Mouse (Mus musculus): Measurements from ENCODE around the gene Rabggta. TPM values are rescaled to one million over a fixed set of nuclear protein-coding genes. Genes with fewer than 3 reads are reported as not detected.

Gene Rabggta
- 10 to 100 TPM; 21.0 to 23.4 TPM for total RNA-seq (2023)

GRCm38 (mm10) chr14:55721700-55722437 is at the start of gene Rabggta:
Gene Rabggta, minus strand, starts transcription at chr14:55722263.

GRCm38 (mm10) chr14:55765696-55766095 is 43.6 kb upstream of the Rabggta start, which contains the start of gene Ltb4r1:
Gene Ltb4r1, plus strand, starts transcription at chr14:55765962.

GRCm38 (mm10) chr14:55761163-55761562 is 39.1 kb upstream of the Rabggta start, which contains the start of gene Ltb4r2:
Gene Ltb4r2, plus strand, starts transcription at chr14:55761428.

GRCm38 (mm10) chr14:55758363-55758784 is 36.3 kb upstream of the Rabggta start, which contains the start of gene Cideb:
Gene Cideb, minus strand, starts transcription at chr14:55758458.

GRCm38 (mm10) chr14:55745180-55745860 is 23.3 kb upstream of the Rabggta start, which contains the start of the genes Dhrs1 and Nop9:
Gene Dhrs1, minus strand, starts transcription at chr14:55745690.
Gene Nop9, plus strand, starts transcription at chr14:55745693.

GRCm38 (mm10) chr14:55713729-55714122 is 8.3 kb downstream of the Rabggta start, which contains the start of gene Tgm1:
Gene Tgm1, minus strand, starts transcription at chr14:55713926.

GRCm38 (mm10) chr14:55681160-55682117 is 40.6 kb downstream of the Rabggta start, which contains the start of gene Tinf2:
Gene Tinf2, minus strand, starts transcription at chr14:55681820.

GRCm38 (mm10) chr14:55671833-55672740 is 50.0 kb downstream of the Rabggta start, which contains the start of the genes Gmpr2 and Nedd8:
Gene Gmpr2, plus strand, starts transcription at chr14:55671941.
Gene Nedd8, minus strand, starts transcription at chr14:55672124.

Other genes starting within 250 kb of the Rabggta start
- 10 to 100 TPM; 14.0 to 26.8 TPM for gene Dhrs4, start 243.5 kb downstream of the Rabggta start, total RNA-seq (2023)
- gene Carmil3, start 231.6 kb downstream of the Rabggta start, total RNA-seq (2023), result under 1 TPM; 0.11 to 0.35 TPM
- not detected for gene Cpne6, start 211.8 kb downstream of the Rabggta start, total RNA-seq (2023)
- not detected for gene Nrl, start 197.3 kb downstream of the Rabggta start, total RNA-seq (2023)
- 10 to 100 TPM; 28.8 to 36.8 TPM for gene Pck2, start 182.0 kb downstream of the Rabggta start, total RNA-seq (2023)
- 10 to 100 TPM; 48.3 to 50.3 TPM for gene Dcaf11, start 162.3 kb downstream of the Rabggta start, total RNA-seq (2023)
- 10 to 100 TPM in 1 of 2 experiments, 1 to 10 TPM in 1; 8.6 to 10.4 TPM for gene A730061H03Rik, start 161.9 kb downstream of the Rabggta start, total RNA-seq (2023)
- not detected for gene Fitm1, start 146.6 kb downstream of the Rabggta start, total RNA-seq (2023)
- 100 to 1,000 TPM; 144 to 155 TPM for gene Psme1, start 144.1 kb downstream of the Rabggta start, total RNA-seq (2023)
- 1 to 10 TPM; 4.9 to 6.6 TPM for gene Emc9, start 137.0 kb downstream of the Rabggta start, total RNA-seq (2023)
- 100 to 1,000 TPM; 191 to 193 TPM for gene Psme2, start 131.2 kb downstream of the Rabggta start, total RNA-seq (2023)
- gene Rnf31, start 130.6 kb downstream of the Rabggta start, total RNA-seq (2023), result 10 to 100 TPM; 51.6 to 55.7 TPM
- 10 to 100 TPM; 41.1 to 56.8 TPM for gene Irf9, start 118.7 kb downstream of the Rabggta start, total RNA-seq (2023)
- gene Rec8, start 104.2 kb downstream of the Rabggta start, total RNA-seq (2023), result 1 to 10 TPM; 1.2 to 3.1 TPM
- gene Ipo4, start 86.3 kb downstream of the Rabggta start, total RNA-seq (2023), result 10 to 100 TPM; 12.2 to 12.4 TPM
- 1 to 10 TPM in 1 of 2 experiments, under 1 TPM in 1; 0.31 to 1.2 TPM for gene Gm49378, start 84.4 kb downstream of the Rabggta start, total RNA-seq (2023)
- gene Tm9sf1, start 78.5 kb downstream of the Rabggta start, total RNA-seq (2023), result 10 to 100 TPM; 34.3 to 37.8 TPM
- 1 to 10 TPM; 2.0 to 3.4 TPM for gene Tssk4, start 72.1 kb downstream of the Rabggta start, total RNA-seq (2023)
- 10 to 100 TPM; 15.9 TPM for gene Mdp1, start 61.8 kb downstream of the Rabggta start, total RNA-seq (2023)
- 10 to 100 TPM; 14.6 to 15.9 TPM for gene Gmpr2, start 50.3 kb downstream of the Rabggta start, total RNA-seq (2023)
- gene Nedd8, start 50.1 kb downstream of the Rabggta start, total RNA-seq (2023), result 100 to 1,000 TPM; 178 to 185 TPM
- 10 to 100 TPM; 60.2 to 61.1 TPM for gene Tinf2, start 40.4 kb downstream of the Rabggta start, total RNA-seq (2023)
- 1 to 10 TPM; 1.3 to 2.2 TPM for gene Tgm1, start 8.3 kb downstream of the Rabggta start, total RNA-seq (2023)
- gene Dhrs1, start 23.4 kb upstream of the Rabggta start, total RNA-seq (2023), result 10 to 100 TPM; 57.3 to 62.3 TPM
- 10 to 100 TPM; 14.8 to 20.7 TPM for gene Nop9, start 23.4 kb upstream of the Rabggta start, total RNA-seq (2023)
- gene Cideb, start 36.2 kb upstream of the Rabggta start, total RNA-seq (2023), result under 1 TPM; 0.33 to 0.57 TPM
- under 1 TPM; 0.55 to 0.61 TPM for gene Ltb4r2, start 39.2 kb upstream of the Rabggta start, total RNA-seq (2023)
- 100 to 1,000 TPM; 205 to 213 TPM for gene Ltb4r1, start 43.7 kb upstream of the Rabggta start, total RNA-seq (2023)
- under 1 TPM; 0.29 to 0.77 TPM for gene Adcy4, start 61.8 kb upstream of the Rabggta start, total RNA-seq (2023)
- gene Ripk3, start 66.6 kb upstream of the Rabggta start, total RNA-seq (2023), result 10 to 100 TPM; 32.4 to 37.6 TPM
- not detected for gene Nfatc4, start 100.9 kb upstream of the Rabggta start, total RNA-seq (2023)
- 1 to 10 TPM; 2.9 to 4.2 TPM for gene Nynrin, start 131.7 kb upstream of the Rabggta start, total RNA-seq (2023)
- 1 to 10 TPM in 1 of 2 experiments, under 1 TPM in 1; 0.53 to 1.3 TPM for gene Cbln3, start 162.1 kb upstream of the Rabggta start, total RNA-seq (2023)
- 10 to 100 TPM; 62.4 to 74.0 TPM for gene Khnyn, start 162.7 kb upstream of the Rabggta start, total RNA-seq (2023)
- 1 to 10 TPM; 1.9 to 2.5 TPM for gene Sdr39u1, start 178.0 kb upstream of the Rabggta start, total RNA-seq (2023)
- not detected for gene Cma1, start 222.4 kb upstream of the Rabggta start, total RNA-seq (2023)
- gene Cma2, start 228.7 kb upstream of the Rabggta start, total RNA-seq (2023), result not detected